Mouse (Mus musculus) left cerebral cortex, adult 2 months (tissue): ENCODE results near the gene Ccdc154. TPM values are rescaled to one million over a fixed set of nuclear protein-coding genes. Genes with fewer than 3 reads are reported as not detected.

ENCODE experiments used
- DNase-seq, 2 experiments: peaks; one replicate each; pipeline ENCODE4 v3.0.0; 2021 to 2022; ENCODE audit warnings: low spot score in 2 of 2, mixed read lengths in 1 of 2; ENCODE audit errors: extremely low spot score in 1 of 2
- H3K27ac ChIP-seq: fragments of 200-600 bp; 2 replicates; pipeline ENCODE4 v1.8.1; 2022
- H3K4me3 ChIP-seq: fragments of 200-600 bp; 2 replicates; pipeline ENCODE4 v1.8.1; 2022
- CTCF ChIP-seq: fragments of 200-600 bp; IDR thresholded peaks from 2 replicates; pipeline ENCODE4 v1.8.1; 2022; ENCODE audit warnings: antibody characterized with exemption, mild to moderate bottlenecking, moderate library complexity
- intact Hi-C: fragments of 180-260 bp; cut with DNase I; formaldehyde crosslinking; loops from one replicate; pipeline ENCODE4 v1.15.1; 2025
- total RNA-seq, 2 experiments: library from RNA; stranded (reverse); gene quantifications; 2 replicates each; pipeline ENCODE4 v1.2.3; 2021

Ccdc154 gene
- total RNA-seq, 2 experiments from 2014 or later, result 0.14 TPM; not detected in 1

GRCm38 (mm10) chr17:25135622-25136021, 26.6 kb upstream of the Ccdc154 start:
- intact Hi-C loops, result no loop called here
- no peak for TF ChIP-seq CTCF
- DNase-seq, result no peak
- no peak overlapping the region for H3K4me3 ChIP-seq
- H3K27ac ChIP-seq, result no peak overlapping the region

GRCm38 (mm10) chr17:25138803-25139202, 23.5 kb upstream of the Ccdc154 start:
- DNase-seq, result no peak
- H3K4me3 ChIP-seq, result no peak overlapping the region
- no peak for TF ChIP-seq CTCF
- no peak overlapping the region for H3K27ac ChIP-seq
- intact Hi-C loops, result no loop called here

- TF ChIP-seq CTCF, result peak; percentile 41
- Histone ChIP-seq H3K27ac (no peak overlapping the region), H3K4me3 (no peak overlapping the region)
- intact Hi-C loops, result no loop called here
- no peak for DNase-seq
Observed at GRCm38 (mm10) chr17:25139960-25140359, 22.3 kb upstream of the Ccdc154 start.

GRCm38 (mm10) chr17:25163387-25163786, 1.1 kb downstream of the Ccdc154 start:
- H3K27ac ChIP-seq, result no peak overlapping the region
- no peak for DNase-seq
- TF ChIP-seq CTCF, result no peak
- no peak overlapping the region for H3K4me3 ChIP-seq
- intact Hi-C loops, result no loop called here

GRCm38 (mm10) chr17:25164770-25165169, 2.5 kb downstream of the Ccdc154 start:
- intact Hi-C loops, result no loop called here
- no peak for DNase-seq
- Histone ChIP-seq H3K27ac (no peak overlapping the region), H3K4me3 (no peak overlapping the region)
- TF ChIP-seq CTCF, result no peak

- Histone ChIP-seq H3K27ac (no peak overlapping the region), H3K4me3 (no peak overlapping the region)
- no peak for TF ChIP-seq CTCF
- DNase-seq, result no peak
- intact Hi-C loops, result no loop called here
Observed at GRCm38 (mm10) chr17:25165970-25166671, 3.9 kb downstream of the Ccdc154 start.

- TF ChIP-seq CTCF, result no peak
- no peak for DNase-seq
- Histone ChIP-seq H3K27ac (no peak overlapping the region), H3K4me3 (no peak overlapping the region)
- intact Hi-C loops, result no loop called here
Observed at GRCm38 (mm10) chr17:25169706-25170105, 7.4 kb downstream of the Ccdc154 start.

- no peak for DNase-seq
- no peak for TF ChIP-seq CTCF
- Histone ChIP-seq H3K4me3 (no peak overlapping the region), H3K27ac (no peak overlapping the region)
- intact Hi-C loops, result no loop called here
Observed at GRCm38 (mm10) chr17:25172558-25172957, 10.3 kb downstream of the Ccdc154 start.

- no peak for DNase-seq
Observed at GRCm38 (mm10) chr17:25175411-25175810, 13.2 kb downstream of the Ccdc154 start, which contains the start of gene Gm38655. Gene Gm38655, minus strand, starts transcription at chr17:25175471.

GRCm38 (mm10) chr17:25183232-25183631, 21.0 kb downstream of the Ccdc154 start:
- no peak; the same call in 1 of the 2 replicates for TF ChIP-seq CTCF
- DNase-seq, result no peak
- intact Hi-C loops, result loop anchor here (5.0 kb wide), 1 partner anchor 89 kb away; the partner anchor contains the start of gene Ube2i
- Histone ChIP-seq H3K27ac (peak overlapping the region; percentile 91; the same call in 1 of the 2 replicates), H3K4me3 (no peak overlapping the region)

More at GRCm38 (mm10) chr17:25175411-25175810, 13.2 kb downstream of the Ccdc154 start, which contains the start of gene Gm38655:
- intact Hi-C loops, result no loop called here
- no peak for TF ChIP-seq CTCF
- H3K4me3 ChIP-seq, result no peak within 1 kb of the TSS
- H3K27ac ChIP-seq, result no peak within 1 kb of the TSS

GRCm38 (mm10) chr17:25184129-25184691, 21.9 kb downstream of the Ccdc154 start, which contains the start of gene BC003965:
Gene BC003965, plus strand, starts transcription at chr17:25184554.
- intact Hi-C loops, result loop anchor here (1.0 to 5.0 kb wide), 2 partner anchors 51 to 88 kb away; partner anchors contain the start of genes Clcn7 and Ube2i
- H3K27ac ChIP-seq, result peak within 1 kb of the TSS; percentile 91
- H3K4me3 ChIP-seq, result peak within 1 kb of the TSS; percentile 73
- DNase-seq, result peak; percentile 98 to 99
- TF ChIP-seq CTCF, result no peak

- no peak for TF ChIP-seq CTCF
- intact Hi-C loops, result loop anchor here (1.0 to 5.0 kb wide), 2 partner anchors 52 to 87 kb away; partner anchors contain the start of genes Clcn7 and Ube2i
- DNase-seq, result no peak
- Histone ChIP-seq H3K27ac (peak overlapping the region; percentile 68), H3K4me3 (peak overlapping the region; percentile 73)
Observed at GRCm38 (mm10) chr17:25184961-25185360, 22.7 kb downstream of the Ccdc154 start.
